Mouse (Mus musculus) embryonic fibroblast, embryonic 13.5 days (primary cell): ENCODE measurements around the gene Vmn2r83.

Experiments used
- CTCF ChIP-seq: IDR thresholded peaks from 2 replicates; pipeline ENCODE4 v1.5.1; 2011; ENCODE audit warnings: mild to moderate bottlenecking, control low read depth, low read length, moderate library complexity, borderline replicate concordance; ENCODE audit not compliant: insufficient read depth
- POLR2A ChIP-seq: IDR thresholded peaks from 2 replicates; pipeline ENCODE4 v1.6.1; 2011; ENCODE audit warnings: low read depth, mild to moderate bottlenecking, control low read depth, low read length, moderate library complexity

DNA sequence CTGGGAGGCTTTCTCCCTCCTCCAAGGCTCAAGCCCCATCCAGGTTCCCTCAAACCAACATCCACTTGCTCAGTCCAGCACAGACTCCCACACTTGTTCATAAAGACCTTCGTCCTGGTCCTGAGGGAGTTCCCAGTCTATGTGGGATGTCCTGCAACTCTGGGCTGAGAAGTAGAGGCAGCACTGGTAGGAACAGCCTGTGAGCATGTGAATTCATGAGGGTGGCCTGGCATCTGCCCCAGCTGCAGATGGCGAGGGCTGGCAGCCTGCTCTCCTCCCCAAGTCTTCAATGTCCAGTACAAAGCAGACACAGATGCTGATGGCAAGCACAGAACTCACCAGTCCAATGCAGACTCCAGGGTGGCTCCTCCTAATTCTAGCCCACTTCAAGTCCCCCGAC lies 69.8 kb downstream of the Vmn2r83 start:
- TF ChIP-seq CTCF (no peak), POLR2A (no peak)
